Mouse (Mus musculus): ENCODE results near the gene Get4.
A peak's percentile ranks its signal among the peaks of the same experiment; 100 is the strongest.

Gene Get4

DNA sequence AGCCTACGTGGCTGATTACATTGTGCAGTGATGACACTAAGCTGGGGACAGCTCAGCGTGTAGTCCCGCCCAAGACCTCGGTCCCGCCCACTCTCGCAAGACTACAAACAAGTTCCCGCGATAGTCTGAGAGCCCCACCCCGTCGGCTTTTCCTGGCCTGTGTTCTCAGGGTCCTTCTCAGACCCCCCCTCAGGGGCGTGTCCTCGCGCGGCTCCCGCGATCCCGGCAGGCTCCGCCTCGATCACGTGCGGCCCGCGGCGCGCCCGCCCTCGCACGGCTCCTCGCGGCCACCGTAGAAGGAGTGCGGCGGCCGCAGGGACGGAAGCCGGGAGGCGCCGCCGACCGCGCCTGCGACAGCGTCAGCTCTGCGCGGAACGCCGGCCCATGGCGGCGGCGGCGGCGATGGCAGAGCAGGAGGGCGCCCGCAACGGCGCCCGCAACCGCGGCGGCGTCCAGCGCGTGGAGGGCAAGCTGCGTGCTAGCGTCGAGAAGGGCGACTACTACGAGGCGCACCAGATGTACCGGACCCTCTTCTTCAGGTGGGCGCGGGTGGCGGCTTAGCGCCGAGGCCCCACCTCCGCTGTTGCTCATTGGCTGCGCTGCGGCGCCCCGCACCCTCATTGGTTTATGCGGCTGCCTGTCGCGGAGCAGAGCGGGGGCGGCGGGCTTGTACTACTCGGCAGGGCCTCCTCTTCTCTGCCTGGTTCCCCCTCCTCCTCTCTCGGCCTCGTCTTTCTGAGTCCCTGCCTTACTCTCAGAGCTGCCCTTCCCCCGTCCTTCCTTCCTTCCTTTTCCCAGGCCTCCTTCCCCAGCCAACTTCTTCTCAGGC, at the start of gene Get4:
Gene Get4, plus strand, starts transcription at position 244 of the 829 bp plus-strand sequence.
- peak; percentile 99 for DNase-seq

DNA sequence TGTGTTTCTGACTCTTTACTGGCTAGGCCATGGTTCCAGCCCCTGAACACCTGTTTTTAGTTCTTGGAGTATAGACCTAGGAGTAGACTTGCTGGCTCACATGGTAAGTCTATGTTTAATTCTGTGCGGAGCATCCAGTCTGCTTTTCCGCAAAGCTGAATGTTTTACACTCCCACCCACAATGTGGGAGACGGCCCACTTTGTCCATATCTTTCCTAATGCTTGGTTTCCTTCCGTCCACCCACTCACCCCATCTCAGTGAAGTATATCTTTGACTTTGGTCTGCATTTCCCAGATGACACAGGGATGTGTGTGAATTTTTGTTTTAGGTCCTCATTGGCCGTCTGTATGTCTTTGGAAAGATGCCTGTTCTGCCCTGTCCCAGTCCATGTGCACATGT, 48.8 kb upstream of the Get4 start:
- DNase-seq: no peak

DNA sequence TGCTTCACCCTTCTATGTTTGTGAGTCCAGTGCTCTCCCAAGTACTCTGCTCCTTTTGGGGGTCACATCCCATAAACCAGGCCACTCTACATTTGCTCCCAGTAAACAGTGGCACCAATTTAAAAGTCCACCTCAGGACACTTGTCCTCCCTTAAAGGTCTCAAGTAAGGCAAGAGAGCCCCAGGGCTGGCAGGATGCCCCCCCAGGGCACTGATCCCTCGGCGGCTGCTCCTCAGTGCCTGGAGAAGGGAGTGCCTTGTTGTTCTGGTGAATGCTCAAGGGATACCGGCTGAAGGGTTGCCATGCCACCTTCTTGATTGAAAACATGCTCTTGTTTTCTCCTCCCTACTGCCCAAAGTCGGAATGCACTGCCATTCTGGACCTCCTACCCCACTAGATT, 46.0 kb upstream of the Get4 start:
- DNase-seq: no peak

DNA sequence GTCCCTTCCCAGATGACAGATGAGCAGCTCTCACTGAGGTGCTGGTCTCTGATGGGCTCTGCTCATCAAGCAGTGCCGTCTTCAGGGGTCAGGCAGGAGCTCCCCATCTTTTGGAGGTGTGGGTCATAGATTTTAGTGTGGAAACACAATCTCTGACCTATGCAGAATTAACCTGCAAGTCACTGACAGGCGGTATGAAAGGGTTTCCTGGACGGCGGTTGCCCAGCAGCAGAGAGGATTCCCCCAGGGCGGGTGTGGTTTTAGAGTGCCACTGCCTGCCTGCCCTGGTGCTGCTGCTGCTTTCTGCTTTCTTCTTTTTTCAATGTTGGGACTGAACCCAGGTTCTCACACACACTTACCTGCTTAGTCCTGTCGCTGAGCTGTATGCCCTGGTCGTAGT, 45.6 kb upstream of the Get4 start:
- no peak for DNase-seq

DNA sequence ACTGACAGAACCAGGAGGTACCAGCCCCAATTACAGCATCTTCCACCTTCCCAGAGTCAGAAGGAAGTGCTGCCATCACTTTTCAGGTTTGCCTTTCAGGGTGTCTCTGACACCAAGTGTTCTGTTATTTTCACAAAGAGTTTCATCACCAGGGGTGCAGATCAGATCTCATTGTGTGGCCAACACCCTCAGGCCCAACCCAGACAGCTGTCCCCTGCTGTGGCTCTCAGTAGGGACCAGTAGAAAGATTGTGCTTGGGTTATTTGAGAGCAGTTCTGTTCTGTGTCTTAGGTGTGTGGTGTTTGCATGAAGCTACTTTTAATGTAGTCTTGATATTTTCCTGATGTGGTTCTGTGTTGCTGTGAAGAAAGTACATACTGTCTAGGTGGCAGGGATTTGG, 43.9 kb upstream of the Get4 start:
- DNase-seq: no peak

DNA sequence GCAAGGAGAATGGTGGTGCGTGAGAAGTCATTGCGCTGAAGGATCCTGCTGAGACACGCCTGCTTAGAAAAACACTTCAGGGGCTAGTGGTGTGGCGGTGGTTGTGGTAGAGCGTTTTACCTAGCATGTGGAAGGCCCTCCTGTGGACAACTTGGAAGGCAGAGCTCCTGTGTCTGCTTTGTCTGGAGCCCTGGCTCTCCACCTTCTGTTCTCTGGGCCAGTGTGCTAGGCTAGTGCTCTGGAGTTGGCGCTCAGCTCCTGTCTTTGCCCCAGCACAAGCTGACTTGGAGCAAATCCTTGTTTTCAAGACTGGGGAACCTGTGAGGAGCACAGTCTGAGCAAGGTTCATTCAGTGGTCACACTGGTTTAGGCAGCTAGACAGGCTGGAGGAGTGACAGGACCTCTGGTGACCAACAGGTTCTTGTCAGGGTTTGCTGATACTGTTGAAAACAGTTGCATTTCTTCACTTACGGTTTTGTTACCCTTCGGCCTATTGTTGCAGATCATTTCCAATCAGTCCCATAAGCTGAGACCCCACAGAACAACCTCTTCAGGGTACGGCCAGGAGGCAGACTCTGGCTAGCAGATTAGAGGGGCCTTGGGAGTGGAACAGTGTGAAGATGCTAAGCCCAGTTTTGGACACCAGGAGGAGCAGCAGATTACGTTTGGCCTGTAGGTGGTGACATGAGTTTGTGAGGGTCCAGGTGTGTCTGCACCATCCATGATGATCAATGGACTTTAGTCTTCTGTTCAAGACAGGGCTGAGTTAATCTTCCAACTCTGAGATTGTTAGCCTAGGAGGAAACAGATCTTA, 43.0 kb upstream of the Get4 start:
- DNase-seq: no peak

DNA sequence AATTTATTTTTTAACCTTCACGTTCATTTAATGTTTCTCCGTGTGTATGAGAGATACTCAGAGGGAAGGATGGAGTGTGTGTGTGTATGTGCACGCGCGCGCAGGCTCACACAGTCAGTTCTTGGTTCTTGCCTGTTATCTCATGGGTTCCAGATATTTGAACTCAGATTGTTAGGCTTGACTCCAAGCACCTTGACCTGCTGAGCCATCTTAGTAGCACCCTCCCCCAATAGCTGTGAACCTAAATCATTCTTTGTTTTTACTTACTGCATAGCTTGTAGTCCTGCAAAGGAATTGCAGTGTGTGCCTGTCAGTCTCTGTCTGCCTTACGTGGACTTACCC, 42.5 kb upstream of the Get4 start:
- no peak for DNase-seq

DNA sequence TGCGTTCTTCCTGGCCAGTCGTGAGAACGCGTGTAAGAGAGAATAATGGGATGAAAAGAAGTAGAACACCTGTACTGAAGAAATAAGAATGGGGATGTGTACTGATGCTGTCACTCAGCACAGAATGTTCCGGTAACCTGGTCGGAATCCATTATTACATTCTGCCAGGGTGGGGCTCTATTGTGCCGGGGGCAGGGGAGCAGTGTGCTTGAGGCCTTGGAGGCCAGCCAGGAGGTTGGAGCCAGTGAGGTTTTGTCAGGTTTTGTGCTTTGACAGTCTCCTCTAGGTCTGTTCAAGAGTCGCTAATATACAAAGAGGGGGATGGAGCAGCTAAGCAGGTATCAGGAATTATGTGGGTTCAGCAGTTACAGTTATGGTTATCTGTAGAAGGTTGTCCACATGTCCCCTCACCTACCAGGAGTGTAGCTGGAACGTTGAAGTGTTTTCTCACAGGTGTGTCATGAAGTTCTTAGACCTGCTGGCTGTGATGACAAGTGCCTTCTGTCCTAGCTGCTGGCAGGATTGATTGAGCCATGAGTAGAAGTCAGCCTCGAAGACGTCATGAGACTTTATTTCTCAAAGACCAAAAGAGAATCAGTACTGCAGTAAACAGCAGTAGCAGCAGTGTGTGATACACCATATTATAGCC, 40.3 kb upstream of the Get4 start:
- no peak for DNase-seq

DNA sequence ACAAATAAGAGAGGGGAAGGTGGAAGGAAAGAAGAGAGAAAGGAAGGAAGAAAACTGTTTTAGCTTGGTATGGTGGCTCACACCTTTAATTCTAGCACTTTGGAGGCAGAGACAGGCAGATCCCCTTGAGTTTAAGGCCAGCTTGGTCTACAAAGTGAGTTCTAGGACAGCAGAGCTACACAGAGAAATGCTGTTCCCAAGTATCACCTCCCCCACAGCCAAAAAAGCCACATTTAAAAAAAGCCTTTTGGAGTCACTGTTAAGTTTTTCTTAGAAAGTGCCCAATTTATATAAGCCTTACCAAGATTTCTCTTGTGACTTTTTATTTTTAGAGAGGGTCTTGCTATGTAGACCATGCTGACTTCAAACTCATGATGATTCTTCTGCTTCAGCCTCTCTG, 37.8 kb upstream of the Get4 start:
- no peak for DNase-seq

DNA sequence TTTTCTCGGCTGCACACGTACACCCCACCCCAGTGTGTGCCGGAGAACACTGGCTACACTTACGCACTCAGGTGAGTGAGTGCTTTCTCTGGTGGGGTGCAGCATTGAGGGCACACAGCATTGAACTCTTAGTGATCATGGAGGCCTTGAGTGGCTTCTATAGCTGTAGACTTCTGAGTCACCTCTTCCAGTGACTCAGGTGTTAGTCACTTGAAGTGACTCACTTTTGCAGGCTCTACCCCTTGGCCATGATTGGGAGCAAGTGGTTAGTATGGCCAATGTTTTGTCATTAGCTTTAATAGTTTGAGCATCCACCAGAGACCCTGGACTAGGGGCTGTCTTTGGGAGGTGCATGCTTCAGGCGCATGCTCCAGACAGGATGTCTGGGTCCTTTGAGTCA, 36.9 kb upstream of the Get4 start:
- no peak for DNase-seq

DNA sequence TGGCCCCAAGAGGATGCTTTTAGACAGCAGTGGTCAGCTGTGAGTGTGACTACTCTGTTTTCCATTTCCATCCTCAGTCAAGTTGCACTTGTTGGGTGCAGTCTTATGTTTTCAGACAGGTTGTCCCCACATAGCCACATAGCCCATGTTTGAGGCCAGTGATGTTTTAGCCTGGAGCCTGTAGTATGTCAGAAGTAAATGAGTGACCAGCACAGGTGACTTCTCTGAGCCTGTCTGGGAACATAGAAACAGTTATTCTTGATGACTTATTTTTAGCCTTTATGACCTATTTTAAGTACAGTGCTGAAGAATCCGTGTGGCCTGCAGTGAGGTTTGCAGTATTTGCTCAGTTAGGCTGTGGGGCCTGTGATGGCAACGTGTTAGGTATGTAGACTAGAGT, 36.0 kb upstream of the Get4 start:
- no peak for DNase-seq

DNA sequence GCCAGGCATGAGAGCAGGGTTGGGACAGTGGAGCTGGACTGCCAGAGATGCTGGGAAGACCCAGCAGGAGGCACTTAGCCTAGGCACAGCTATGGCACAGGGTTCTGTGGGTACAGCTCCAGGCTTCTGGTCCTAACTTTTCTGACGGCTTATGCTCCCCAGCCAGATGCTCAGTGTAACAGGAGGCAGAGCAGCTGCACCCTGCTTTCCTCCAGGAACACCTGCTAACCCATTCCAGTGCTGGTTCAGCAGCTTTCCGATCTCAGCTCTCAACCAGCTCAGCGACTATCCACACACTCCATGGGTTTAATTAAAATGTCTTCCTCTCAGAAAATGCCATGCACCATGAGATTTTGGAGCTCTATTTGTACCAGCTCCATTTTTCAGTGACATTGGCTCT, 35.4 kb upstream of the Get4 start:
- DNase-seq: no peak

DNA sequence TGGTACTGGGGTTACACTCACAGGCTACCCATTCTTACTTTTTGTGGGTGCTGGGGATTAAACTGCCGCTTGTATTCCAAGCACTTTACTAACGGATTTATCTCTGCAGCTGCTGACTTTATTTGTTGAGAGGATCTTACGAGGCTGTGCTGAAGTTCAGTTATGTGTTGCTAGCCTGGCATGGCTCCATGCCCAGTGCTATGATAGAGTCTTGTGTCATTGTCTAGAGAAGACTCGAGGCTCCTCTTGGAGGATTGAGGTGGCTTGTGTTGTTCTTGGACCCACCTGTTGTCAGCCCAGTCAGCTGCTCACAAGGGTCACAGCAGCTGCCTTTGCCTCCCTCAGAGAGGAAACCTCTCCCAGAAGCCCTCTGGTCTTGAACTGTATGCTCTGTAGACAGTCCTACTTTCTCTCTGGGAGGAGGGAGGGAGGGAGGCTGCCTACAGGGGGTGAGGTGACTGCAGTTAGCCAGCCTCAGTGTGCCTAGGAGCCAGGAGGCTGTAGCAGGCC, 32.1 kb upstream of the Get4 start:
- no peak for DNase-seq

DNA sequence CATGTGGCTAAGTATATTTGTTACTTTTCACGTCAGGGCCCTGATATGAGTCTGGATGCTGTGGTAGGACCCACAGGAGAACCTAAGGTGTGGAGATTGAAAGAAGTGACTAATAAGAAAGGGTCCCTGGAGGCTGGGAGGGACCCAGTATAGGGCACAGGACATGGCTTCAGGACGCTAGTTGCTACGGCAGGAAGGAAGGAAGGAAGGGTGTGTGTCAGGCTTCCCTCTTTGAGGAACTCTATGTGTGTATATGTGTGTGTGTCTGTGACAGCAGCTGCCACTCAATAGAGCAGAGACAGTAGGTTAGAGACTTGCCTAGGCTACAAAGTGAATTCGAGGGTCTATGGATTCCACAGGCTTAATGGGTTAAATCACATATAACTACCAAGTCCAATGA, 31.5 kb upstream of the Get4 start:
- DNase-seq: peak; percentile 29

DNA sequence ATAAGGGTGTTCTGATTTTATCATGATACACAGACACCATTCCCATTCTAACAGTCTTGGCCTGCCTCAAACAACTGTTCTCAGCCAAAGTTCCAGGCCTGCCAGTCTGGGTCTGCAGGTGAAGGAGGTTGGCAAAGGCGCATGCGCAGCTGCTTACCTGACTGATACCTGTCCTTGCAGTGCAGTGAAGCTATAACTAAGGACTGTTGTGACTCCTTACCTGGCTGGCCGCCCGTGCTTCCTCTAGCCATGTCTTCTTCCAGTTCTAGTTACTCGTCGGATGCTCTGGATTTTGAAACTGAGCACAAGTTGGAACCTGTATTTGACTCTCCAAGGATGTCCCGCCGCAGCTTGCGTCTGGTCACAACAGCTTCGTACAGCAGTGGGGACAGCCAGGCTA, 28.8 kb upstream of the Get4 start:
- no peak for DNase-seq

DNA sequence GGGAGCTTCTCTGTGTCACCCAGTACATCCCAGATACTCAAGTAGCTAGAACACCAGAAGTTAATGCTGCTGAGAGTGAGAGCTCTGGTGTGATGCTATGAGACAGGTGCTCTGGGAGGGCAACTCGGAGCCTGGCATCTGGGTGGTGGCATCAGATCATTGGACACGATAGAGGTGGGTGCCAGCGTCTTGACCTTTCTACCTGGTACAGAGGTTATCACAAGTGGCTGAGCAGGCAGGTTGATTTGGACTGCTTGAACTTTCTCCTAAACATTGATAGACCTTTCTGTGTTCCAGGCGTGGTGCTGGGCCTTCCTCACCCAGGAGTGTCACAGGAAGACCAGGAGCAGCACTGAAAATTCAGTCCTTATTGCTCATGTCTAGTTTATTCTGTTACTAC, 24.9 kb upstream of the Get4 start:
- DNase-seq: no peak

DNA sequence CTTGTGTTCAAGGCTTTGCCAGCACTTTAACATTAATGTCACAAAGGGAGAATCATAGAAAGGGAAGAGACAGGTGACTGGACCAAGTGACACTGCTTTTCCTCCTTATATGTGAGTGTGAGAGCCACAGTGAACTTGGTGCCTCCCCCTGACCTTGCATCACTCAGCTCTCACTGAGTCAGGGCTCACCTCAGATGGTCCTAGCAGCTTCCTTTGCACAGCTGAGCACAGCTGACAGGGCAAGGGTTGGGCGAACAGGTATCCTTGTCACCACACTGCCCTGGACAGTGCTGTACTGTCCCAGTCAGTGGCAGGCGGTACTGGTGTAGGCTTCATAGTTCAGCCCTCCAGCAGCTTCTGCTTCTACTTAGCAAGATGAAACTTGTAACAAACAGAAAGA, 24.5 kb upstream of the Get4 start:
- DNase-seq: no peak

DNA sequence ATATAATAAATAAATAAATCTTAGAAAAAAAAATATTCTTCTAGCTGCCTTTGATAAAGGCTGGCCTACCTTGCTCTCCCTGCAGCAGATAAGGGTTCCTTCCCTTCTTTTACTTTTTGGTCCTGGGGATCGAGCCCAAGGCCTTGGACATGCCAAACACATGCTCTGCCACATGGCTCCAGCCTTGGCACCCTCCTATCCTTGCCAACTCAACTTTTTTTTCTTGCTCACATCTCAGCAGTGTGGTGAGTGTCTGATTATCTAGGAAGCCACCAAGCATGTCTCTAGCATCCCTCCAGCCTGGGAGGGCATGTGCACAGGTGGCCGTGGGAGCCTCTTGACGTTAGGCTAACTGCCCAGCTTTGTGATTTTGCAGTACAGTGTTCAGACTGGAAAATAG, 23.8 kb upstream of the Get4 start:
- no peak for DNase-seq

DNA sequence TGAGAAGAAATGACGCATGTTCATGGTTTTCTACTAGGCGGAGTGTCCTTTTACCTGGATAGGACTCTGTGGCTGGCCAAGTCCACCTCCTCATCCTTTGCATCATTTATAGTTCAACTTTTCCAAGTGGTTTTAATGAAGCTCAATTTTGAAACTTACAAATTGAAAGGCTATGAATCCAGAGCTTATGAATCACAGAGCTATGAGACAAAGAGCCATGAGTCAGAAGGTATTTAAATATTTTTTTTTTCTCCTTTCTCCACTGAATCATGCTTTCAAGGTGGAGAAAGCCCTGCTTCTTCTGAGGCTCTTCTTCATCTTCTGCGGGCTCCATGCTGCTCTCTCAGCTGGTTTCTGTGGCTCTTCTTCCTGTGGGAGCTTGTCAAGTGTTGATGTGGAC, 22.4 kb upstream of the Get4 start:
- no peak for DNase-seq

DNA sequence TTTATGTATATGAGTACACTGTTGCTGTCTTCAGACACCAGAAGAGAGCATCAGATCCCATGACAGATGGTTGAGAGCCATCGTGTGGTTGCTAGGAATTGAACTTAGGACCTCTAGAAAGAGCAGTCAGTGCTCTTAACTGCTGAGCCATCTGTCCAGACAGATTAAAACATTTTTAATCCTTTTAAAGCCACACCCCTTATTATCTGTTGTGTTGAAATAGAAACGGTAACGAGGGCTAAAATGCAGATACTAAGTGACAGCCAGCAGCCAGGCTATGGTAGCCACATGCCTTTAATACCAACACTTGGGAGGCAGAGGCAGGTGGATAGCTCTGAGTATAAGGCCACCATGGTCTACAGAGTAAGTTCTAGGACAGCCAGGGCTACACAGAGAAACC, 20.0 kb upstream of the Get4 start:
- no peak for DNase-seq

DNA sequence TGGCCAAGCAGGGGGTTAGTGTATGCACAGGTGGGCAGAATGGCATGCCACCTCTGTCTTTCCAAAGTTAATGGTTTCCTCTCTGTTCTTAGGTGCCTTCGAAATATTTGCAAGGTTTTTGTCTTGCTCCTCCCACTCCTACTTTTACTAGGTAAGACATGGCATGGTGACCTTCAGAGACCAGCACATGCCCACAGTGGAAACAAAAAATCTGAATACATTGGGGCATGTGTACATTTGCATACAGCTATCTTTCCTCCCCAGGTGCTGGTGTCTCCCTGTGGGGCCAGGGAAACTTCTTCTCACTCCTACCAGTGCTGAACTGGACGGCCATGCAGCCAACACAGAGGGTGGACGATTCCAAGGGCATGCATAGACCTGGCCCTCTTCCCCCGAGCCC, 17.7 kb upstream of the Get4 start:
- no peak for DNase-seq

DNA sequence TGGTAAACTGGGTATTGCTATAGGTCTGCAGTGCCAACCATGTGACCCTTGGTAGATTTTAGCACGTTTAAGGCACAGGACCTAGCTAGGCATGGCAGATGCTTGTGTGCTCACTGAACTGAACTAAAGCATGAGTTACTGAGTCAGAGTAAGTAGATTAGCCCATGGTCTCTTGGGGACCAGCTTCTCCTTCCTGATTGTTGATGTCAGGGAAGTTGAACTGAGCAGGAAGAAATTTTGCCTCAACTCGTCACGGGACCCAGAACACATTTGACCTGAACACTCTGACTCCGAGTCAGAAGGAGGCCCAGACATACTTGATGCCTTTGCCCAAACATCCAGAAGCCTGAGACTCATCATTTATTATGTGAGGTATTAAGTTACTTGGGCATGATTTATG, 14.7 kb upstream of the Get4 start:
- no peak for DNase-seq

DNA sequence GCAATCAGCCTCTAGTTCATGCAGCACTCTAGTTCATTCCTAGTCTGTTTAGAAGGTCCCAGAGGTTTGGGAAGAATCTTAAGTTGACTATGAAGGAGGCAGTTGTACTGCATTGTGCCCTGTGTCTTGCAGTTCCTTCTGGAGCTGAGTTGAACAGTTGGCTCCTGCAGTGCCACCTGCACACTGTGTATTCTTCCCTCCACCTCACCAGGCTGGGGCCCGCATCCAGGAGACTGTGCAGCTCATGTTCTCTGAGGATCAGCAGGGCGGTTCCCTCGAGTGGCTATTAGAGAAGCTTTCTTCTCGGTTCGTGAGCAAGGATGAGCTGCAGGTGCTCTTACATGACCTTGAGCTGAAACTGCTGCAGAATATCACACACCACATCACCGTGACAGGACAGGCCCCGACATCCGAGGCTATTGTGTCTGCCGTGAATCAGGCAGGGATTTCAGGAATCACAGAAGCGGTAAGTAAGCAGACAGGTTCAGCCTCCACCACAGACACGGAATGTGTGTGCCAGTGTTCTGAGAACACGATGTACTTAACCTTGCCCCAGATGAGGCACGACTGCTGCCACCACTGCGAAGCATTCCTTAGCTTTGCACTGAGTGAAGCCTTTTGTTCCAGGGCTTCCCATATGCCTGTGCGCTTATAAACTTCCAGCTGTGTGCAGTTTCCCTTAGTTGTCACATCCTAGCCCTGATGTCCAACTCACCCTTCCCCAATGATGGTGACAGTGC, 10.9 kb upstream of the Get4 start:
- no peak for DNase-seq
